Mouse (Mus musculus): Measurements from ENCODE around the gene Aamp.
A peak's percentile ranks its signal among the peaks of the same experiment; 100 is the strongest.

Gene Aamp

GRCm38 (mm10) chr1:74235938-74236589, 48.5 kb downstream of the Aamp start, which contains the start of gene Arpc2:
Gene Arpc2 (plus strand): TSS chr1:74236084.
- DNase-seq = peak; percentile 98

GRCm38 (mm10) chr1:74230992-74231391, 53.5 kb downstream of the Aamp start:
- no peak for DNase-seq

- DNase-seq = no peak
Observed at GRCm38 (mm10) chr1:74229942-74230341, 54.6 kb downstream of the Aamp start.

Measured in thymus, postnatal 36 days (tissue).